Mouse (Mus musculus) olfactory bulb, adult 2 months (tissue): ENCODE data around the gene Tnpo2.

Experiments used
- CTCF ChIP-seq: fragments of 200-500 bp; IDR thresholded peaks from 2 replicates; pipeline ENCODE4 v1.5.1; 2012; ENCODE audit warnings: low read depth, mild to moderate bottlenecking, low read length, moderate library complexity; ENCODE audit not compliant: insufficient read depth
- POLR2A ChIP-seq: fragments of 200-500 bp; IDR thresholded peaks from 2 replicates; pipeline ENCODE4 v1.6.1; 2012; ENCODE audit warnings: mild to moderate bottlenecking, low read depth, low read length, moderate library complexity; ENCODE audit not compliant: insufficient read depth

- 0 out of 2 replicates have a peak, but pooled peaks have one; percentile 27 for TF ChIP-seq POLR2A
- TF ChIP-seq CTCF = peak; percentile 85
Observed at GRCm38 (mm10) chr8:84997649-84998295, 38.9 kb upstream of the Tnpo2 start.
